Mouse (Mus musculus) heart, embryonic 11.5 days (tissue): ENCODE measurements at regions not wholly inside any gene's neighbourhood (a gene's known extent, or its start where the extent isn't known, plus 50 kb on each side); places are given as distances from the start of the nearest gene placed in this dataset.

Experiments
- ATAC-seq: fragments of 200-750 bp; cut with Nextera tagmentation; replicated peaks from 2 replicates; pipeline ENCODE4 v1.8.0; 2017; ENCODE audit warnings: moderate library complexity; ENCODE audit not compliant: insufficient number of reproducible peaks, low FRiP score, low TSS enrichment
- H3K27ac ChIP-seq: fragments of 300-500 bp; sonication (generic); 2 replicates; pipeline ENCODE4 v1.5.1; 2014; ENCODE audit warnings: mild to moderate bottlenecking, low read depth, low read length
- H3K27me3 ChIP-seq: fragments of 300-500 bp; sonication (generic); 2 replicates; pipeline ENCODE4 v1.6.1; 2014; ENCODE audit warnings: mild to moderate bottlenecking, low read length, mixed read lengths; ENCODE audit not compliant: control insufficient read depth, insufficient read depth
- H3K36me3 ChIP-seq: fragments of 300-500 bp; sonication (generic); 2 replicates; pipeline ENCODE4 v1.6.1; 2014; ENCODE audit warnings: mild to moderate bottlenecking, low read length, moderate library complexity, mixed read lengths; ENCODE audit not compliant: control insufficient read depth, insufficient read depth
- H3K4me1 ChIP-seq: fragments of 300-500 bp; sonication (generic); 2 replicates; pipeline ENCODE4 v1.6.1; 2014; ENCODE audit warnings: low read length; ENCODE audit not compliant: control insufficient read depth, insufficient read depth
- H3K4me2 ChIP-seq: fragments of 300-500 bp; sonication (generic); 2 replicates; pipeline ENCODE4 v1.6.1; 2014; ENCODE audit warnings: mild to moderate bottlenecking, moderate library complexity
- H3K4me3 ChIP-seq: fragments of 300-500 bp; sonication (generic); 2 replicates; pipeline ENCODE4 v1.5.1; 2014; ENCODE audit warnings: low read depth, low read length
- H3K9ac ChIP-seq: fragments of 300-500 bp; sonication (generic); 2 replicates; pipeline ENCODE4 v1.6.1; 2014; ENCODE audit warnings: mild to moderate bottlenecking, low read depth, low read length, moderate library complexity
- H3K9me3 ChIP-seq: fragments of 300-500 bp; sonication (generic); replicated peaks from 2 replicates; pipeline ENCODE4 v1.6.1; 2016; ENCODE audit warnings: low read length; ENCODE audit not compliant: control insufficient read depth
- WGBS: fragments of 180-500 bp; shearing (Covaris S2); extraction: QIAGEN DNeasy Blood & Tissue Kit; methylation state at CpG from one replicate; pipeline ENCODE4 v1.1.7; 2014; ENCODE audit not compliant: insufficient replicate concordance; 5-methylcytosine and 5-hydroxymethylcytosine counted together

- no peaks in the 10 kb centered on the region for H3K36me3 ChIP-seq
- no peak overlapping the region for H3K9ac ChIP-seq
- no peaks in the 10 kb centered on the region for H3K27me3 ChIP-seq
- ATAC-seq, result no peak
- peaks cover 29% of the 10 kb centered on the region for H3K4me1 ChIP-seq
- H3K4me3 ChIP-seq, result no peak overlapping the region
- H3K27ac ChIP-seq, result no peak overlapping the region
- H3K4me2 ChIP-seq, result no peak overlapping the region
- 62% methylated on average over 11 of the region's 11 CpGs for WGBS
- H3K9me3 ChIP-seq, result no peaks in the 10 kb centered on the region
Observed at GRCm38 (mm10) chr12:25299603-25300471, 202.9 kb upstream of the Id2 start.

GRCm38 (mm10) chr12:25298766-25299165 lies 201.8 kb upstream of the Id2 start:
- H3K27ac ChIP-seq, result no peak overlapping the region; the same call in 1 of the 2 replicates
- no peaks in the 10 kb centered on the region for H3K9me3 ChIP-seq
- no peak overlapping the region for H3K4me2 ChIP-seq
- peaks cover 40% of the 10 kb centered on the region for H3K4me1 ChIP-seq
- no peak for ATAC-seq
- H3K27me3 ChIP-seq, result no peaks in the 10 kb centered on the region
- no peak overlapping the region for H3K9ac ChIP-seq
- H3K36me3 ChIP-seq, result no peaks in the 10 kb centered on the region
- WGBS, result 84% methylated on average over 3 of the region's 3 CpGs
- H3K4me3 ChIP-seq, result no peak overlapping the region

GRCm38 (mm10) chr12:25297960-25298359 lies 201.0 kb upstream of the Id2 start:
- no peaks in the 10 kb centered on the region for H3K27me3 ChIP-seq
- no peaks in the 10 kb centered on the region for H3K36me3 ChIP-seq
- no peak overlapping the region for H3K27ac ChIP-seq
- H3K4me3 ChIP-seq, result no peak overlapping the region
- ATAC-seq, result no peak; the same call in 1 of the 2 replicates
- H3K4me2 ChIP-seq, result no peak overlapping the region
- no peaks in the 10 kb centered on the region for H3K9me3 ChIP-seq
- H3K4me1 ChIP-seq, result peaks cover 45% of the 10 kb centered on the region
- H3K9ac ChIP-seq, result no peak overlapping the region

- Histone ChIP-seq H3K27me3 (no peaks in the 10 kb centered on the region), H3K27ac (no peak overlapping the region)
- no peak for ATAC-seq
Observed at GRCm38 (mm10) chr12:25296648-25297047, 199.7 kb upstream of the Id2 start.

GRCm38 (mm10) chr12:25294179-25295025 lies 197.5 kb upstream of the Id2 start:
- H3K27me3 ChIP-seq, result no peaks in the 10 kb centered on the region
- H3K9me3 ChIP-seq, result no peaks in the 10 kb centered on the region
- peak; percentile 60; the same call in 1 of the 2 replicates for ATAC-seq
- no peaks in the 10 kb centered on the region for H3K36me3 ChIP-seq
- H3K27ac ChIP-seq, result peak overlapping the region; percentile 79
- 35% methylated on average over 4 of the region's 4 CpGs for WGBS
- no peak overlapping the region for H3K9ac ChIP-seq
- no peak overlapping the region; the same call in none of the 2 replicates for H3K4me2 ChIP-seq
- H3K4me1 ChIP-seq, result peaks cover 35% of the 10 kb centered on the region
- no peak overlapping the region for H3K4me3 ChIP-seq

More at GRCm38 (mm10) chr12:25296648-25297047, 199.7 kb upstream of the Id2 start:
- H3K9me3 ChIP-seq, result no peaks in the 10 kb centered on the region
- no peak overlapping the region for H3K9ac ChIP-seq
- H3K4me3 ChIP-seq, result no peak overlapping the region
- no peaks in the 10 kb centered on the region for H3K36me3 ChIP-seq
- no peak overlapping the region for H3K4me2 ChIP-seq
- H3K4me1 ChIP-seq, result peaks cover 48% of the 10 kb centered on the region
- WGBS, result 81% methylated on average over 3 of the region's 3 CpGs

- ATAC-seq, result peak; percentile 64
- no peaks in the 10 kb centered on the region for H3K36me3 ChIP-seq
- H3K4me2 ChIP-seq, result peak overlapping the region; percentile 43
- H3K4me3 ChIP-seq, result no peak overlapping the region
- no peaks in the 10 kb centered on the region for H3K9me3 ChIP-seq
- no peaks in the 10 kb centered on the region for H3K27me3 ChIP-seq
- no peak overlapping the region for H3K9ac ChIP-seq
- peak overlapping the region; percentile 79 for H3K27ac ChIP-seq
- WGBS, result 7% methylated on average over 6 of the region's 6 CpGs
- peaks cover 33% of the 10 kb centered on the region for H3K4me1 ChIP-seq
Observed at GRCm38 (mm10) chr12:25293470-25294178, 196.7 kb upstream of the Id2 start.

- WGBS, result 79% methylated on average over 2 of the region's 2 CpGs
- no peak overlapping the region for H3K27ac ChIP-seq
- ATAC-seq, result no peak
- H3K36me3 ChIP-seq, result no peaks in the 10 kb centered on the region
- no peaks in the 10 kb centered on the region for H3K27me3 ChIP-seq
- H3K4me1 ChIP-seq, result peaks cover 14% of the 10 kb centered on the region
- no peak overlapping the region for H3K9ac ChIP-seq
- H3K4me3 ChIP-seq, result no peak overlapping the region
- H3K4me2 ChIP-seq, result no peak overlapping the region
- H3K9me3 ChIP-seq, result no peaks in the 10 kb centered on the region
Observed at GRCm38 (mm10) chr12:25289381-25289780, 192.4 kb upstream of the Id2 start.

GRCm38 (mm10) chr12:25283808-25284207 lies 186.9 kb upstream of the Id2 start:
- no peak overlapping the region for H3K4me2 ChIP-seq
- no peaks in the 10 kb centered on the region for H3K4me1 ChIP-seq
- H3K9ac ChIP-seq, result no peak overlapping the region
- no peaks in the 10 kb centered on the region for H3K36me3 ChIP-seq
- ATAC-seq, result no peak
- no peak overlapping the region for H3K27ac ChIP-seq
- no peak overlapping the region for H3K4me3 ChIP-seq
- no peaks in the 10 kb centered on the region for H3K9me3 ChIP-seq
- H3K27me3 ChIP-seq, result no peaks in the 10 kb centered on the region
- WGBS, result 45% methylated on average over 3 of the region's 3 CpGs
